8 mouse cellular contexts compared by ENCODE assay signal in genomic region chr10:127194428-127195327, GRCm38 (mm10). TPM values are rescaled to one million over a fixed set of nuclear protein-coding genes. Genes with fewer than 3 reads are reported as not detected.
A peak's percentile ranks its signal among the peaks of the same experiment; 100 is the strongest.
DNase-seq lines count a peak whose midpoint lies in the region; ATAC-seq lines count a peak whose summit lies in the region.

No protein-coding gene starts in this region.

- ATAC-seq in forebrain, embryonic 12.5 days (ENCODE audit: low FRiP score) = peak; percentile 59
- peak; percentile 22 for ATAC-seq in megakaryocyte progenitor cell, adult 5-6 weeks (replicated peaks; ENCODE audit: poor library complexity)

- H3K9me3 ChIP-seq in forebrain, embryonic 12.5 days = no peaks in the 10 kb centered on the region

- peak overlapping the region; percentile 83 for H3K27ac ChIP-seq in forebrain, embryonic 12.5 days

- H3K4me1 ChIP-seq in forebrain, embryonic 12.5 days = peaks cover 37% of the 10 kb centered on the region

- intact Hi-C loops in heart, postnatal 36 days (cut with DNase I) = no loop called here

- peak overlapping the region; percentile 85 for H3K9ac ChIP-seq in forebrain, embryonic 12.5 days

- peak overlapping the region; percentile 62 for H3K4me3 ChIP-seq in forebrain, embryonic 12.5 days (replicated peaks)

- DNase-seq in adrenal gland, adult (ENCODE audit: inconsistent age in 2 of 2, low spot score in 1 of 2) = peak; percentile 78 to 92
- no peak for DNase-seq in adrenal gland, postnatal 4 days (ENCODE audit: low spot score in 2 of 2)
- peak; percentile 67 for DNase-seq in cerebellum, adult 11 months
- DNase-seq in heart, postnatal 36 days = peak; percentile 72 to 76
- DNase-seq in kidney, postnatal 4 days = peak; percentile 77 to 83
- DNase-seq in testis, postnatal 10 days (ENCODE audit: low spot score) = peak; percentile 85

- peaks cover 45% of the 10 kb centered on the region for H3K36me3 ChIP-seq in forebrain, embryonic 12.5 days (replicated peaks)

- H3K4me2 ChIP-seq in forebrain, embryonic 12.5 days = peak overlapping the region; percentile 86

- H3K27me3 ChIP-seq in forebrain, embryonic 12.5 days = no peaks in the 10 kb centered on the region

- WGBS in forebrain, embryonic 12.5 days = 22% methylated on average over 22 of the region's 22 CpGs

RNA-seq across cellular contexts. Expression of gene Dtx3, which starts 0.8 kb away (rescaled TPM):
- 100 to 1,000 TPM; 111 to 126 TPM for total RNA-seq in adrenal gland, postnatal 4 days (2021)
- 170 and 172 TPM in 2 replicates for polyA plus RNA-seq in forebrain, embryonic 12.5 days (2016; fragmentation: Nextera tagmentation; extraction: Ambion mirVana)
- total RNA-seq in heart, postnatal 36 days (2021) = 10 to 100 TPM; 25.8 to 29.4 TPM
- 23.8 and 28.0 TPM in 2 replicates for total RNA-seq in megakaryocyte progenitor cell, adult 5-6 weeks (2015)
- 18.0 and 19.3 TPM in 2 replicates for total RNA-seq in megakaryocyte progenitor cell, adult 5-6 weeks (2017)

RNA-seq across cellular contexts. Expression of gene Arhgef25, which starts 4.8 kb away (rescaled TPM):
- total RNA-seq in adrenal gland, postnatal 4 days (2021) = 10 to 100 TPM; 34.7 to 45.3 TPM
- 32.3 and 36.4 TPM in 2 replicates for polyA plus RNA-seq in forebrain, embryonic 12.5 days (2016; fragmentation: Nextera tagmentation; extraction: Ambion mirVana)
- 10 to 100 TPM; 12.4 to 12.8 TPM for total RNA-seq in heart, postnatal 36 days (2021)
- 1.7 and 3.1 TPM in 2 replicates for total RNA-seq in megakaryocyte progenitor cell, adult 5-6 weeks (2015)
- total RNA-seq in megakaryocyte progenitor cell, adult 5-6 weeks (2017) = 3.0 and 5.3 TPM in 2 replicates

RNA-seq across cellular contexts. Expression of gene Slc26a10, which starts 14.2 kb away (rescaled TPM):
- total RNA-seq in adrenal gland, postnatal 4 days (2021) = 1 to 10 TPM; 1.6 to 3.0 TPM
- 0.86 and 2.2 TPM in 2 replicates for polyA plus RNA-seq in forebrain, embryonic 12.5 days (2016; fragmentation: Nextera tagmentation; extraction: Ambion mirVana)
- total RNA-seq in heart, postnatal 36 days (2021) = 10 to 100 TPM; 17.2 to 23.1 TPM
- not detected in 2 replicates for total RNA-seq in megakaryocyte progenitor cell, adult 5-6 weeks (2015)
- total RNA-seq in megakaryocyte progenitor cell, adult 5-6 weeks (2017) = 0.84 and 0.87 TPM in 2 replicates

RNA-seq across cellular contexts. Expression of gene Pip4k2c, which starts 16.7 kb away (rescaled TPM):
- total RNA-seq in adrenal gland, postnatal 4 days (2021) = 10 to 100 TPM; 37.5 to 39.8 TPM
- 19.4 and 20.2 TPM in 2 replicates for polyA plus RNA-seq in forebrain, embryonic 12.5 days (2016; fragmentation: Nextera tagmentation; extraction: Ambion mirVana)
- total RNA-seq in heart, postnatal 36 days (2021) = 10 to 100 TPM; 26.9 to 29.9 TPM
- total RNA-seq in megakaryocyte progenitor cell, adult 5-6 weeks (2015) = 9.7 and 11.2 TPM in 2 replicates
- 11.4 and 12.1 TPM in 2 replicates for total RNA-seq in megakaryocyte progenitor cell, adult 5-6 weeks (2017)

RNA-seq across cellular contexts. Expression of gene B4galnt1, which starts 29.7 kb away (rescaled TPM):
- total RNA-seq in adrenal gland, postnatal 4 days (2021) = 10 to 100 TPM; 10.6 to 11.7 TPM
- polyA plus RNA-seq in forebrain, embryonic 12.5 days (2016; fragmentation: Nextera tagmentation; extraction: Ambion mirVana) = 13.3 and 14.7 TPM in 2 replicates
- total RNA-seq in heart, postnatal 36 days (2021) = 1 to 10 TPM; 1.6 to 2.7 TPM
- 212 and 219 TPM in 2 replicates for total RNA-seq in megakaryocyte progenitor cell, adult 5-6 weeks (2015)
- total RNA-seq in megakaryocyte progenitor cell, adult 5-6 weeks (2017) = 122 and 139 TPM in 2 replicates

Comparison
In these comparisons a context has a peak if more than half of its experiments do, and no peak if none do; other contexts are left out.
1. DNase-seq: peak in adrenal gland, adult (2 of 2), cerebellum, adult 11 months (single experiment), heart, postnatal 36 days (2 of 2), kidney, postnatal 4 days (2 of 2) and testis, postnatal 10 days (single experiment); none in adrenal gland, postnatal 4 days (0 of 2).
2. RNA of gene Slc26a10, which starts 14.2 kb away (total RNA-seq): 17.2 to 23.1 TPM in heart, postnatal 36 days; 1.6 to 3.0 TPM in adrenal gland, postnatal 4 days and 0.84 to 0.87 TPM in megakaryocyte progenitor cell, adult 5-6 weeks; every median in the first group is over 4 times any median in the second.